Mouse (Mus musculus): Measurements from ENCODE around the gene Gm27179. TPM values are rescaled to one million over a fixed set of nuclear protein-coding genes. Genes with fewer than 3 reads are reported as not detected.
"Not testable (repeated sequence)": the region's sequence is repeated elsewhere in the genome, so short reads cannot be mapped to it uniquely, and the experiment has no call there.

The Gm27179 gene
- total RNA-seq (2021) = under 1 TPM in 1 of 2 experiments, not detected in 1; 0.27 TPM
- long read RNA-seq, experiment 1 = 0 reads
- long read RNA-seq, experiment 2 = 0 reads

DNA sequence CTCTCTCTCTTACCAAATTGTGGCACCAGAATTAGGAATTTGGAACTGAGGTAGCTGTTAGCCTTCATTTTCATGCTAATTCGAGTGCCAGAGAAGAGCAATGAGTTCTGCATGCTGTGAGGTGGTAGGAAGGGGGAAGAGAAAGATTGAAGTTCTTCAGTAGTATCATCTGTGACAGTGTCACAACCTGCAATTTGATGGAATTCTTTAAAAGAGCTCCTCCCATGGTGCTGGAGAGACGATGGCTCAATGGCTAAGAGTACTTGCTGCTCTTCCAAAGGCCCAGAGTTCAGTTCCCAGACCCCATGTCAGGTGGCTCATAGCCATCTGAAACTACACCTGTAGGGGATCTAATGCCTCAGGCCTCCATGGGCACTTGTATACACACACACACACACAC lies at the start of gene Gm27179:
TSS of gene Gm27179 (minus strand) at position 101 of the 400 bp plus-strand sequence.
- not testable (repeated sequence) for DNase-seq (ENCODE audit: low spot score in 2 of 2)

DNA sequence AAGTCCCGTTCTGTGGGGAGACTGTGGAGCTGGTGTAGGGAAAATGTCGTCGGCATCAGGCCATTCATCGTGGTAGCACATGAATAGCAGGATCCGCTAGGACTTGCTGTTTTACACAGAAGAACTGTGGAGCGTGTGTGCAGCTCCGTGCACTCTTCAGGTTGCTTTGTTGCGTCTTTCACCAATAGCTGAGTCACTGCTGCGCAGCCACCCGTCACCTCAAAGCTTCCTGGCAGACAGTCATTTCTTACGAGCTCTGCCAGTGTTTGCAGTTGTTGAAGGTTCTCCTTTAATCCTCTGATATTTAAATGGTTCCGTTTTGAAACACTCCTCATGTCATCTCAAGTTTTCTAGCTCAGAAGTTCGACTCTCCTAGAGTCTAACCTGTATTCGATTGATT lies 45.2 kb upstream of the Gm27179 start:
- not testable (repeated sequence) for DNase-seq (ENCODE audit: low spot score in 2 of 2)

DNA sequence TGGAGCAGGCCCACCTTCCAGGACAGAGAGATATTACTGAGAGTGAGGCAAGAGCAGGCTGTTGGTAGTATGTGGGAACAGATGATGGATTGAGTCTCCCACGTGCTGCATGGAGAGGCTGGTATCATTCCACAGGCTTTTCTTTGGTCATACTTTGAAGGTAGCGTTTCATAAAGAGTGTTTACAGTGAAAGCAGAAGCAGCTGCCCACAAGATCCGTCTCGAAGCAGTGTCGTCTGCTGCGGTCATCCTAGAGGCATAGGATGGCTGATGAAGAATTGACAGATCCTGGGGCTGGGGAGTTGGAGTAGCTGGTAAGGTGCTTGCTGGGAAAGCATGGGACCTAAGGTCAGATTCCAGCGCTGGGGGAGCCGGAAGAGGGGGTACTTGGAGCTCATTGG lies 44.5 kb upstream of the Gm27179 start:
- DNase-seq (ENCODE audit: low spot score in 2 of 2) = not testable (repeated sequence)

DNA sequence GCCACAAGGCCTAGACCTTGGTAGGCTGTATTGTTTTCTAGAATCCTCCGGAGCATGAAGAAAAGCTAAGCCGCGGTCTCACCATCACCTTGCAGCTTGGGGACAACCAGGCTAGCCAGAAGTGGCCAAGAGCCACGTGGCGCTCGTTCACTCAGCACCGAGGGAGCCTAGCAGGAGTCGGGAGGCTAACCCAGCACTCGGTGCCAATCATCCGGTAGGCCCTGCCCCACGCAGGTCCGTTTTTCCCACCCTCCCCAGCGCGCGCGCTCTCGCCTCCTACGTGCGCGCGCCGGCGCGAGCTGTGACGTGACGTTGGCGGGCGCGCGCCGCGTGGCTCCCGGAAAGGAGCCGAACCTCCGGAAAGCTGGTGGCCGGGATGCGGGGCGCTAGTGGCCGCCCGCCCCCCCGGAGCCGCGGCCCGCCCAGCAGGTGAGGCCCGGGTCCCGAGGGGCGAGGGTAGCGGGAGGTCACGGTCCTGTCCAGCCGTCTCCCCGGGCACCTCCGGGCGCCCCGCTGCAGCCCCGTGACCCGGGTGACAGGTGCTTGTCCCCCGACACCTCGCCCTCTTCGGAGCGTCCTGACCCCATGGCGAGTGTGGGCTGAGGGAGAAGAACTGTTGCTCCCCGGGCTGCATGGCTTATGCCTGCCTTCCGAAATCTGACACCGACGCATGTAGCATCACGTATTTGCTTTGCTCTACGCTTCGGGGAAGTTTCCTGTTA lies 42.9 kb upstream of the Gm27179 start, which contains the start of gene Entpd4b:
TSS of gene Entpd4b (plus strand) at position 315 of the 722 bp plus-strand sequence.
- not testable (repeated sequence) for DNase-seq (ENCODE audit: low spot score in 2 of 2)

DNA sequence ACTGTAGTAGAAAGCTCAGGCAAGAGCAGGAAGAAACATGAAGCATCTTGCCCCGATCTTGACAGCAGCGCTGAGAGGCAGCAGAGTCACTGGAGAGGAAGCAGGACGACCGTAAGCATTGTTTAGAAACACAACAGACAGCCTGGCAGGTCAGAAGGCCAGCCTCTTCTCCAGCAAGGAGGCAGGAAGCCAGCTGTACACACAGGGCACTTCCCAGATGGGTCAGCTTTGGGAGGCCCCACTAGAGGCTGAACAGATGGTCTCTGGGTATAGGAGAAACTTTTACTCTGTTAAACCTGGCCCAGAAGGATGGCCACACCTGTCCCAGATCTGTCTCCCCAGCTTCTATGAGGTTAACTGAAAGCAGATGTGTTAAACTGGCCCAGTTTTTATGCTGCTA lies 35.0 kb upstream of the Gm27179 start:
- DNase-seq (ENCODE audit: low spot score in 2 of 2) = not testable (repeated sequence)

DNA sequence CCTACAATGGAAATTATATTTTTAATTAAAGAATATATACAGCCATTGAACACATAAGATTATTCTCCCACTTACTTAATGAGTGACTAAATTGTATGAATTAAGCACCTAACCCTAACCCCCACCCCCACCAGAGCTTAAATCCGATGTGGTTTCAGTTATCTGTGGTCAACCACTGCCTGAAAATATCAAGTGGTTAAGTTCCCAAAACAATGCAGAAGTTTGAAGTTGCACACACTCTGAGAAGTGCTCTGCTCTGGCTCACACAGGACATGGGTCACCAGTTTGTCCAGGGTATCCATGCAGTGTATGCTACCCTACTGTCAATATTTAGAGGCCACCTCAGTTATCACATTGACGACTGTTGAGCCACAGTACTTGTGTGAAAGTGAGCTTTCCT lies 32.7 kb upstream of the Gm27179 start:
- DNase-seq (ENCODE audit: low spot score in 2 of 2) = not testable (repeated sequence)

DNA sequence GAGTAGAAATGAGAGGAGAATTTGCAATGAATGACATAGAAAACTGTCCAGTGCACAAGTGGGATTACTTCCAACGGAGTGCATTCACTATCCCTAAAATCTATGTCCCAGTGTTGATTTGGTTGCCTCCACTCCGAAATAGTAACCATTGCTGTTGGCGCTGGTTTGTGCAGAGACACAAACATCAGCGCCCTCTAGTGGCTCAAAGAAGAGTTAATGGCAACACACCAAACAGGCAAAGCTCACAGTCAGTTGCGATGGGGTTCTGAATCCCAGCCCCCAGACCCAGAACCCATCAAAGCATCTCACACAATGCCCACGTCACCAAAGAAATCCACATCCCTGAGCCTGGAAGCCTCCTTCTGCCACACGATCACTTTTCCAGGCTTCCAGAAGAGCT lies 31.7 kb upstream of the Gm27179 start:
- DNase-seq (ENCODE audit: low spot score in 2 of 2) = not testable (repeated sequence)

DNA sequence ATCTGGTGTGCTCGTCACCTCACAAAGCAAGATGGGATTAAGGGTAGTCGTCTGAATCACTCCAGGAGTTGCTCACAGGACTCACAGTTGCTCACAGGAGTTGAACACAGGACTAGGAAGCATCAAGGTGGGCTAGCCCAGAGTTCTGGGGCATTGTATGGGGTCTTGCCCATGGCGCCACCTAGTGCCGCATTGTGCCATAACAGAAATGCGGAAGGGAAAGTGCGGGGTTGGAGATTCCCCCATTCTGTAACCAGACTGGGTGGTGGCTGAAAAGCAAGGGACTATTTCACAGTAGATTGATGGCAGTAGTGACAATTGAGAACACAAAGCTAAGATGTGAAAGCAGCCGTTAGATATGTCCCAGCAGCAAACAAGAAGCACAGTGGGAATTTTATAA lies 30.3 kb upstream of the Gm27179 start:
- not testable (repeated sequence) for DNase-seq (ENCODE audit: low spot score in 2 of 2)

DNA sequence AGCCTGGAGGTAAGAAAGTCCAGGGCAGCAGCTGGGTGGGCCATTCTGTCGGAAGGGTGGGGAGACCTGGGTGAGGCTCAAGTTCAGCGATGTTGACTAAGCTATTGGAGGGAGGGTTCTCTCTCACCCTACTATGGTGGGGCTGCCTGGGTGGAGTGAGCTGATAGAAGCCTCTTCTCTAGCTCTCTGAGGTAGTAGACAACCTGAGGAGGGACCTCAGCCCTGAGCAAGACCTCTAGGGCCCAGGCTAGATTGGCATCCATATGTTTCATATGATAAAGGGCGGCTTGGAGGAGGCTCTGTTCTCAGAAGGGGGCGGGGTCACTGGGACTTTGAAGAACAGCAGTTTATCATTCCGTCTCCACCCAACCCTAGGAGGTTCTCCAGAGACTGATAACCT lies 27.8 kb upstream of the Gm27179 start:
- DNase-seq (ENCODE audit: low spot score in 2 of 2) = not testable (repeated sequence)

DNA sequence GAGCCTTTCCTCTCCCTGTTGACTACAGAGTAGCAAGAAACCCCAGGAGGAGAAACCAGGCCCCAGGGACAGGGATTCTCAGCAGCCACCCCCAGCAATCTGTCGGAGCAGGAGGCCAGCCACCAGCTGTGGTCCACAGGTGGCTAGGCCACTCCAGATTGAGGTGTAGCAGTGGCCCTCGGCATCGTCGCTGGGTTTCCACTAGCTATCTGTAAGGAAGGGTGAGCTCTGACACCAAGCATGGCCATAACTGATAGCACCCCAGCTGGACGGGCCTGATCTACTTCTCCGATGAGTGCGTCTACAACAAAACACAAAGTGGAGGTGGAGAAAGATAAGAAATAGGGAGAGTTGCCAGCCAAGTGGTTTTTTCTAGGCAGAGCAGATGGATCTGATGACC lies 24.2 kb upstream of the Gm27179 start:
- not testable (repeated sequence) for DNase-seq (ENCODE audit: low spot score in 2 of 2)

DNA sequence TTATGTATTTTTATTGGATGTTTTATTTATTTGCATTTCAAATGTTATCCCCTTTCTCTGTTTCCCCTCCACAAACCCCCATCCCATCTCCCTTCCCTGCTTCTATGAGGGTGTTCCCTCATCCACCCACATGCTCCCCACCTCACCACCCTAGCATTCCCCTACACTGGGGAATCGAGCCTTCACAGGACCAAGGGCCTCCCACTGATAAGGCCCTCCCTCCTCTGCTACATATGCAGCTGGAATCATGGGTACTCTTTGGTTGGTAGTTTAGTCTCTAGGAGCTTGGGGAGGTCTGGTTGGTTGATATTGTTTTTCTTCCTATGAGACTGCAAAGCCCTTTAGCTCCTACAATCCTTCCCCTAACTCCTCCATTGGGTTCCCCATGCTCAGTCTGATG lies 13.9 kb upstream of the Gm27179 start:
- not testable (repeated sequence) for DNase-seq (ENCODE audit: low spot score in 2 of 2)

DNA sequence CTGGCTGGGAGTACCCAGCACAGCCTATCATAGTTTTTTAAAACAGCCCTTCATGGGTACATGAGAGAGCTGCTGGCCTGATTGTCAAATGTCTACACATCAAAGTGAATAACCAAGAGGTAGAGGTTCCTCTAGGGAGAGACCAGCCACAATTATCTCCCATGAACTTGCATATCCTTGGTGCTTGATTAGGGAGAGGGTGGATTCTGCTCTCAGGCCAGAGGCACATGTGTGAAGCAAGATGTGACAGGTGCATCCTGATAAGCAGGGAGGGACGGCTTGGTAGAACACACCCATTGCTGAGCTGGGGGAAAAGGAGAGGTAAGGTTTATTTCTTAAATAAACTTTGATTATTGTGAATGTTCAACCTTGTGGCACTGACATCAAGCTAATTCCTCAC lies 10.7 kb upstream of the Gm27179 start:
- DNase-seq (ENCODE audit: low spot score in 2 of 2) = not testable (repeated sequence)

DNA sequence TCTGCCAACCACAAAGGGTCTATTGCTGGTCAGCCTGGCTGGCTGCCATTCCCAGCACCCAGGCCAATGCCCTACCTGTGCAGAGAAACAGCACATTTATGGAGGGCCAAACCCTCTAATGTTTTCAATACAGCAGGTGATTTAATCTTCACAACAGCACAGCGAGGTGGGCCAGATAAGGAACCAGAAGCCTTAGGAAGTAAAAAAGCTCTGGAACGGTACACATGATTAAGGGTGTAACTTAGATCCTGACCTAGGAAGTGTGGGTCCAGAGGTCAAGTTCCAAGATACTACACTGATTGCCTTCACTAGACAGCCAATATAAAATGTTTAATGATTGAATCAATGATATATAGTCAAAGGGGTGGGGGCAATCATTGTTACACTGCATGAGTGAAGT lies 8.5 kb upstream of the Gm27179 start:
- not testable (repeated sequence) for DNase-seq (ENCODE audit: low spot score in 2 of 2)

DNA sequence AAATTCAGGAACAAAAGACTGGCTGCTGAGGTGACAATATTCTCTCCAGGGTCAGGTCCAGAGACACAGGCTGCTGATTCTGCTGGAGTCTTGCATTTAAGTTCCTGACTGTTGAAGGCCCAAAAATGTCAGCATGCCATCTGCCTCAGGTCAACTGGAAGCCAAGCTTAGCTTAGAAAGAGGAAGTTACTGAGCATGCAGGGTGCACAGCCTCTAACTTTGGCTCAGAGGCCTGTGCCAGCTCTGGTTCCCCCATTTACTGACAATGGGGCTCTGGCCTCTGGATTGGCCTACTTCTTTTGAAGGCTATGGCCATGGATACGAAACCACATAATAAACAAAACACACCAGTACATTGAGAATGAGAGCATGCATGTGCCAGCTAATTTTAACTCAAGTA lies 5.3 kb downstream of the Gm27179 start:
- DNase-seq (ENCODE audit: low spot score in 2 of 2) = not testable (repeated sequence)

DNA sequence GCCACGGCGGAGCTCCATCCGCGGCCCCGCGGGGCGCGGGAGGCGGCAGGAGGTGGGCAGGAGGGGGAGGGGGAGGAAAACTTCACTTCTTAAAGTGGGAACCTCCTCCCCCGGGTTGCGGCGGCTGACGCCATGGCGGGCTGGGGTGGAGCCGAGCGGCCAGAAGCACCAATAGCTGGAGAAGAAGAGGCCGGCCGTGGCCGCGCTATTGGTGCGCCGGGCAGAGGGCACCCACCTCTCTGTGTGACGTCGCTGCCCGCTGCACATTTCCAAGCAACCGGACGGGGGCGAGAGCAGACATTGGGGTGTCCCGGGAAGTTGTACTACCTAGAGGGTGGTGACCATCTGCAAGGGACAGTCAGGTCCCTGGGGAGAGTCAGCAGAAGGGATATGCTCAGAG lies 9.2 kb downstream of the Gm27179 start, which contains the start of gene Gm16867:
TSS of gene Gm16867 (minus strand) at position 189 of the 400 bp plus-strand sequence.
- DNase-seq (ENCODE audit: low spot score in 2 of 2) = not testable (repeated sequence)

DNA sequence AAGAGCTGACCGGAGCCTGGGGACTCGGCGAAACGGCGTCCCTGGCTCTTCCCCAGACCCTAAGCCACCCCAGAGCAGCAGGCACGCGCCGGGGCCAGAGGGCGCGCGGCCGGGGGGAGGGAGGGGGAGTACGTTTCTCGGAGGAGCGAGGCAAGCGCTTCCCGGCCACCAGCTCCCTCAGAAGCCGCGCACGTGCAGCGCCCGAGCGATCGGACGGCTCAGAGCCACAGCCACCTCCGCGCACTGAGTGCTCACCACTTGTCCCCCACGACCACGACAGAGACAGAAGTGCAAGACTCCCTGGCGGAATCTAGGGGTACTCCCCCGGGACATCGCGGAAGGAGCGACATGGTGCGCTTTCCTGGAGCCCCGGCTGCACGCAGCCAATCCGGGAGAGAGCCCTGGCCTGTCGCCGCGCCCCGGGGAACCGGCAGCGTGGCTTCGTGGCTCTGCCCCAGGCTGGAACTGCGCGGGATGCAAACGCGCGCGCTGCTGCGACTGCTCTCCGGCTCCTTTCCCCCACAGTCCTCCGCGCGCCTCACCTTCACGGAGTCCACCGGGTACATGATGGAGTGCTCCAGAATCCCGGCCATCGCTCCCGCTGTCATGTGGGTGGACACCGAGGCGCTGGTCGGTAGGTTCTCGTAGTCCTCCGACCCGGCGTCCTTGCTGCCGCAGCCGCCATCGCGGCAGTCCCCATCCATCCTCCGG lies 9.8 kb downstream of the Gm27179 start:
- DNase-seq (ENCODE audit: low spot score in 2 of 2) = not testable (repeated sequence)

DNA sequence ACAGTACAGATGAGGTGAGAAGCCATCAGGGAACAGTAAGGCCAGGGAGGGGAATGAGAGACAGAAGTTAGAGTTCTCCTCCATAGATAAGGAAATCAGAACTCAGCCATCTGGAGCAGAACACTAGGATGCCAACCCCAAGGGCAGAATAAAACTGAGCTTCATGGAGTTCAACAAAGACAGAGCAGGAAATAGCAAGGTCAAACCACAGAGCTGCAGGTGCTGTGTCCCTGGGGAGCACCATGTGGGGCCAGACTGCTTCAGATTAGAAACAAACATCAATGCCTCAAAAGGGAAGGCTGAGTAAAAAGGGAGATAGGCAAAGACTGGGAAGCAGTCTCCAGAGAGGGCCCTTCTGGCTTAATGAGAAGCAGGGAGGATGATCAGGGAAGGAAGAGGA lies 16.1 kb downstream of the Gm27179 start:
- not testable (repeated sequence) for DNase-seq (ENCODE audit: low spot score in 2 of 2)

DNA sequence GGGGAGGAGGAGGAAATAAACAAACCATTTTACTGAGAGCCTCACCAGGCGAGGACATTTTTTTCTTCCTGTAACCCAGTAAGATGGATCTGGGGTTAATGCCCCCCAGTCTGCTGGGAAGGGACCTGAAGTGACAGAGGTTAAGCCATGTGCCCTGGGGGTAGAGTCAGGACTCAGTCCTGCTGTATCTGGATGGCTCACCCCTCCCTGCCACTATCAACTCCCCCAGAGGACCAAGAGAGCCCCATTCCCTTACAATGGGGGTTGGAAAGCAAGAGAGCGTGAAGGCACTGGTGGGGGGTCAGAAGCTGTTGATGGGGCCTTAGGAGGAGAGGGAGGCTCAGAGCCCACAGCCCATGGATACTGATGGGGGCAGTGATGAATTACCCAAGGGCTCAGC lies 17.4 kb downstream of the Gm27179 start:
- not testable (repeated sequence) for DNase-seq (ENCODE audit: low spot score in 2 of 2)

DNA sequence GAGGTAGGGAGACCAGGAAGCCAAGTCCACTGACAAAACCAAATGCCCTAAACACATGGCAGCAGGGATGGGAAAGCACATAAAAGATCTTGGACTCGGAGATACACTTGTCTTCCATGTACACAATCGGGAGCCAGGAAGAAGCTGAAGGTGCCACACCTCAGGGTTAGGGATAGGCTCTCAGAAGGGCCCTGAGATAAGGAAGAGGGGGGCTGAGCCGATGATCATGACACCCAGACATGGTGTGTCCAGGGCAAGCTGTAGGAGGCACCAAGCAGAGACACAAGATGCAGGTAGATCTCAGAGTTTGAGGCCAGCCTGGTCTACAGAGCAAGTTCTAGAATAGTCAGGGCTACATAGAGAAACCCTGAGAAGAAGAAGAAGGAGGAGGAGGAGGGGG lies 17.8 kb downstream of the Gm27179 start:
- not testable (repeated sequence) for DNase-seq (ENCODE audit: low spot score in 2 of 2)

DNA sequence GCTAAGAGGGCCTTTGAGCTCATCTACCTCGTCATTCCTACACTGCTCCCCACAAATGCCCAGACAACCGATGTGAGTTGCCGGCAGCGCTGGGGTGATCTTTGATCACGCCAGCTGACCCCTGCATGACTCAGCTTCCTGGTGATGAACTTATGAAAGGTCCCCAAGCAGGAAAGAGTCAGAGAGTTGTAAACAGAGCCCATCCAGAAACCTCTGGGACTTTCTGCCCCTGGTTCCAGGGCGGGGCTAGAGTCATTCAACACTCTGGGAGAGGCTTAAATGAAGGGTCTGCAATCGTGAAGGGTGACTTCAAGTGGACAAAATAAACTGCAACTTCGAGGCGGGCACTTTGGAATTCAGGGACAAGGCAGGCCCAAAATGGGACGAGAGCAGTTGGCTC lies 24.3 kb downstream of the Gm27179 start:
- not testable (repeated sequence) for DNase-seq (ENCODE audit: low spot score in 2 of 2)

DNA sequence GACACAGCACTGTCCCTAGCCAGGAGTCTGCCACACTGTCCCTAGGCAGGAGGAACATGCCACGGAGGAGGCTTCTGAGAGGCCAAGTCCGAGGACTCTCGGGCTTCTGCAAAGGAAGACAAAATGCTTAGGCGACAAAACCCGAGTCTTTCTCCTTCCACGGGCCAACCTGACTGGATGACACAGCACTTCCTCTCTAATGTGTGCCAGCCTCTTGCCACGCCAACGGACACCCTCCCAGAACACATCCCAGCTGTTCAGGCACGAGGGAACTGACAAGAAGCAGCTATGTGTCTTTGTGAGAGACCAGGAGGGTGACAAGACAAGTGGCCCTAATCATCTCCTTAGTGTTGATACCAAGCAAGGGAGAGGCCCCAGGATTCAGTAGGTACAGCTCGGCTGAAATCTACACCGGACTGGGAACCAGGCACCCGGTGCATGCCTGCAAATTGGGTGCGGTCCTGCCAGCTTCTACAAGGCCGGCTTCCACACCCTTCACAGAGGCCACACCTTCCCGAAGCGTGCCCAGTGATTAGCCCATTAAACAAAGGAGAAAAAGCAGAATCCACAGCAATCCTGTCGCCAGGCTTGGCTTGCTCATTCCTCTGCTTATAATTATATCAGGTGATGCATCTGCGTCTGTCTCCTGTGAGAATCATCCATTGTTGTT lies 26.7 kb downstream of the Gm27179 start:
- DNase-seq (ENCODE audit: low spot score in 2 of 2) = not testable (repeated sequence)
